Mouse (Mus musculus) CD8-positive naive resting alpha-beta T cell, adult 2 months (primary cell): Measurements from ENCODE around the gene Nomo1.
A peak's percentile ranks its signal among the peaks of the same experiment; 100 is the strongest.

Experiments
- DNase-seq, 2 experiments: peaks; one replicate each; pipeline ENCODE4 v3.0.0; 2022; ENCODE audit warnings: low read depth in 2 of 2, low spot score in 2 of 2

Gene Nomo1

GRCm38 (mm10) chr7:46044106-46044505 is 10.6 kb downstream of the Nomo1 start:
- no peak for DNase-seq

- no peak for DNase-seq
Observed at GRCm38 (mm10) chr7:46045882-46046281, 12.4 kb downstream of the Nomo1 start.

DNA sequence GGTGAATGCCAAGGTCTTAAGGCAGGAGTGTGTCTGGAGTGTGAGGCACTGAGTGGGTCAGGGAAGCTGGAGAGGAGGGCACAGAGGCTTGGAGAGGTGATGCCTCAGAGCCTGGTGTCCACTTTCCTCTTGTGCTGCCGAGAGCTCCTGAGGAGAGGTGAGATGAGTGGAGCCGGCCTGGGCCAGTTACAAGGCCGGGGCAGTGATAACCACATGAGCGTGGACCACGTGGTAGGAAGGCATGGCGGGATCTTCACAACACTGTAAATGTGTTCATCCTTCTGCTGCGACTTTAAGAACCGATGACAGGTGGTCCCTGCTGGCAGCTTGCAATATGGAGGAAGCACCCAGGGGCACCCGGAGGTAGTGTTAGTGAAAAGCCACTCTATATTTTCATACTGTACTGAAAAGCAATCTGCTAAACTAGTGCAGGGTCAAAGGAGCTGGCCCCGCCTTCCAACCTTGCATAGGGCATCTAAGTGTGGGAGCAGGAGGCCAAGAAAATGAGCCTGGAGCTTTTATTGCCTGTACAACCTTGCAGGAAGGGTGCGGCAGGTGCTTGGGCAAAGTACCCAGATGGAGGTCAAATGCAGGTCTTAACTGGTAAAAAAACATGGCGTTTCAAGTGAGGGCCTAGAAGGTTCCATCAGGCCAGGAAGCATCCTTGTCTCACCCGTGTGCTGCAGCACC is 14.5 kb downstream of the Nomo1 start:
- DNase-seq, result no peak

DNA sequence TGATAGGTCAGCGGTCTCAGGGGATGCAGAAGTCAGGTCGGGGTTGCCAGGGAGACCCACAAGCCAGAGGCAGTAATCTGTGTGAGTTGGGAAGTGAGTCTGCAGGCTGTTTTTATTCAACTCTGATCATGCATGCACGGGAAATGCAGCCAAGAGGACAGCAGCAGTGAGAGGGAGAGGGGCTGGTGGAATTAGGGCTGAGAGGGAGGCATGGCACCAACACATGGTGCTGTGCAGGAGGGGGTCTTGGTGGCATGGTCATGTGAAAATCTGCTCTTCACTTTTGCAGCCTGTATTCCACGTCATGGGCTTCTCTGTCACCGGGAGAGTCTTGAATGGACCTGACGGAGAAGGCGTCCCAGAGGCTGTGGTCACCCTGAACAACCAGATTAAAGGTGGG is 16.5 kb downstream of the Nomo1 start:
- DNase-seq, result no peak

DNA sequence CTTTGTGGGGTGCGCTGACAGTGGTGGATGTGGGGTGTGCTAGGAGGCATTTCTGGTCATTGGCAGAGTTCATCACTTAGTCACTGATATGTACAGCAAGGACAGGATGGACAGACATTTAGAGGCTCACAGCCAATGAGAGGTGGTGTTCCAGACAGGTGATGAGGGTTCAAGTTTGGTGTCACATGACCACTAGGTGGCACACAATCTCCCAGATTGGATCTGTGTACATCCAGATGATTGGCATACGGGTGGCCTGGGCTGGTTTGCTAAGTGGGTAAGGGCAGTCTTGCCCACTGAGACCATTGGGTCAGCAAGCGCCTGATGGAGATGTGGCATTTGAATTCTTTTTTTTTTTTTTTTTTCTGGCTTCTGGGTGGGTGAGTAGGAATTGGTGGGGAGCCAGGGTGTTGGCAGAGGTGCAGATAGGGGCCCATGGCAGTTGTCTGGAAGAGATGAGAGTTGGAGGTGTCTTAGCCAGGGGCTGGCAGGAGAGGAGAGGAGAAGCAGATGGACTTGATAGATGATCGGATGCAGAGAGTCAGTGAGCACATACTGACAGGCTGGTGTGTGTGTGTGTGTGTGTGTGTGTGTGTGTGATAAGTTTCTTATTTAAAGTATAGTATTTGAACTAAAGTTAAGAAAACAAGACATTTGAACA is 18.8 kb downstream of the Nomo1 start:
- no peak for DNase-seq

DNA sequence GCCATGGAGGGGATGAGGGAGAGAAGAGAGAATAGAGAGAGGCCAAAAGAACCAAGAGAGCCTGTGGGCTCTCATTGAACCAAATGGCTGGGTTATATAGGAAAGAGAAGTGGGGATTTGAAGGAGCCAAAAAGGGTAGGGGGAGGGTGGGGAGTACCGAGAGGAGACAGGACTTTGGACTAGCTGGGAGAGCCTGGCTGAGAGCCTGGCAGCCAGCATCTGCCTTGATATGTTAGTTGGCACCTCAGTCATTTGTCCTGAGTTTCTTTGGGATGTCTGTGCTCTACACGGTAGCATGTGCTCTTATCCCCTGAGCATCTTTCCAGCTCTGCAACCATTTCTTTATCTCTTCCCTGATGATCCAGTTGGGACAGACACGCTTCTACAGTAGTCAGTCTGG is 20.1 kb downstream of the Nomo1 start:
- DNase-seq, result no peak

- DNase-seq, result peak; percentile 3 to 12
Observed at GRCm38 (mm10) chr7:46058882-46059281, 25.4 kb downstream of the Nomo1 start.

DNA sequence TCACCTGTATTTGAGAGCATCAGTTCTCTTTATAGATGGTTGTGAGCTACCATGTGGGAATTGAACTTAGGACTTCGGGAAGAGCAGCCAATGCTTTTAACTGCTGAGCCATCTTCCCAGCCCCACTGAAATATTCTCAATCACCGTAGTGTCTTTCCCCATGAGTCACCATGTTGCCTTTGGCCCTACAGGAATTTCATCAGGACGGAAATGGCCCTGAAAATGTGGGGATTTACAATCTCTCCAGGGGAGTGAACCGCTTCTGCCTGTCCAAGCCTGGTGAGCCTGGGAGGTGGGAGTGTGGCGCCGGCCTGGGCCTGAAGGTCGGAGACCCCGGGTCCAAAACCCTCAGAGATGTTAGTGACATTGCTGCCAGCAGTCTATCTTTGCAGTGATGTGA is 27.2 kb downstream of the Nomo1 start:
- DNase-seq, result no peak

DNA sequence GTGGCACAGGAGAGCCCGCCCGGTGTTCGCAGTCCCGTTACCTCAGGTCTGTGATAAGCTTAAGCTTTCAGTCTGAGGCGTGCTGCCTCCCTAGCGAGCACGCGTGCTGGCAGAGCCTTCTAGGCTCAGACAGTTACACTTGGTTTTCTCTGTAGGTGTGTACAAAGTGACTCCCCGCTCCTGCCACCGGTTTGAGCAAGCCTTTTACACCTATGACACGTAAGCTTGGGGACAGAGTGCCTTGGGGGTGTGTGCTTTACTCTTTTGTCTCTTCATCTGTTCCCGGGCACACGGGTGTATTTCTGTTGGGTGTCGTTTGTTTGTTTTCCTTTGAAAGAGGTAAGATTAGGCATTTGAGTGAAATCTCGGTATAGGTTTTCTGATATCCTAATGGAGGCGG is 28.1 kb downstream of the Nomo1 start:
- DNase-seq, result no peak

DNA sequence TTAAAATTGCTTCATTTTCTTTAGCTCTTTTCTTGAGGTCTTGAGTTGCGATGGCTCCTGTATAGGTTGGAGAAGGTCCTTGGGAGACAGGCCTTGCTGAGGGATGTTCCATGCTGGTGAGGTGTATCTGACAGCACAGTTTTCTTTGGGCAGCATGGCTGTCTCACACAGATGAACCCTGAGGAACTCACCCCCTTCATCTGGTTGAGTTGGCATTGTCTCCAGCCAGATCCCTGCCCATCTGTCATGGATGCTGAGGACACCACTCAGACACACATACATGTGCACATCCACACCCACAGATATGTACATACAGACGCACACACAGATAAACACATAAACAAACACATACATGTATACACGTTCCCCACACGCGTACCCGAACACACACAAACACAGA is 29.8 kb downstream of the Nomo1 start:
- no peak for DNase-seq

DNA sequence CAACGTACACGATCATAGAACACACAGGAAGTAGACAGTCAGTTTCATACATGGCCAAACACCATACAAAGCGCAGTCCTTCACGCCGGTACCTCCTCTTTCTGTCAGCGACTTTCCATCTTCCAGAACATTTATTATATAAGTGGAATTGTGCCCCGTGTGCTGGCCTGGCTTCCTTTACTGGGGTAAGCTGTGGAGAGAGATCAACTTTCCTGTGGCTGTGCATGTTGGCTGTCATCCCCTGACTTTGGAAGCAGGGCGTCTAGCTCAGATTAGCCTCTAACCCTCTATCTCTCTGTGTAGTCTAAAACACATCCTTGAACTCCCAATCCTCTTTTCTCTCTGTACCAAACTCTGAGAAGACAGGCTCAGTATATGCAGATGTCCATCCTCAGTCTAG is 35.3 kb downstream of the Nomo1 start:
- no peak for DNase-seq

DNA sequence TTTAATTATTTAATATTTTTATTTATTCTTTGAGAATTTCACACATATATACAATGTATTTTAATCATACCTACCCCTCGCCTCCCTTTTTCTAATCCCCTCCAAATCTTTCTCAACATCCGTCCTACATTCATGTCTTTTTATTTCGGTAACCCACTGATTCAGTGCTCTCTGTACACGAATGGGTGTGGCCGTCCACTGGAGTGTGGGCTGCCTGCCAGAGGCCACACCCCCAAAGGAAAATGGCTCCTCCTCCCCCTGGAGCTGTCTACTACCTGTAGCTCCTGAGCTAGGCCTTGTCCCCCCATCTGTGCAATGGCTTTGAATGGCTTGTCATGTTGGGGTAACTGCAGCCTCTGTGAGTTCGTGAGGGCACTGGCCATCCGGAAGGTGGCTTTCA is 43.3 kb downstream of the Nomo1 start:
- DNase-seq, result no peak

DNA sequence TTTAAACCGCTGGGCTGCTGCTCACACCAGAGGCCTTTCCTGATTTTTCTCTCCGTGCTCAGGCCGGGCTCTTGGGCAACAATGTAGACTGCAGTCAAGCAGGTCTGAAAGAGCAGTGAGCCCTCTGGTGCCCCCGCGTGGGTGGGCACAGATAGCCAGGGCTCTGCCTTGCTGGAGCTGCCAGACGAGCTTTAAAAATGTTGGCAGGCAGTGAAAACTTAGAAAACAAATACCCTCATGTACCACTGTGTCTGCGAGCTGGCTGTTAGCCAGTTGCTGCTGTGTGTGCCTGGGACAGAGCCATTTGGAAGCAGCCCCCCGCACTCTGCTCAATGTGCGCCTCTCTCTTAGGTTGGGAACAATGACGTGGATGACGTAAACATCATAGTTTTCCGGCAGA is 44.2 kb downstream of the Nomo1 start:
- no peak for DNase-seq

GRCm38 (mm10) chr7:46084024-46084423 is 50.5 kb downstream of the Nomo1 start:
- no peak for DNase-seq

- DNase-seq, result no peak
Observed at GRCm38 (mm10) chr7:46084839-46085513, 51.5 kb downstream of the Nomo1 start.

GRCm38 (mm10) chr7:46086378-46086777 is 52.9 kb downstream of the Nomo1 start:
- DNase-seq, result no peak

DNA sequence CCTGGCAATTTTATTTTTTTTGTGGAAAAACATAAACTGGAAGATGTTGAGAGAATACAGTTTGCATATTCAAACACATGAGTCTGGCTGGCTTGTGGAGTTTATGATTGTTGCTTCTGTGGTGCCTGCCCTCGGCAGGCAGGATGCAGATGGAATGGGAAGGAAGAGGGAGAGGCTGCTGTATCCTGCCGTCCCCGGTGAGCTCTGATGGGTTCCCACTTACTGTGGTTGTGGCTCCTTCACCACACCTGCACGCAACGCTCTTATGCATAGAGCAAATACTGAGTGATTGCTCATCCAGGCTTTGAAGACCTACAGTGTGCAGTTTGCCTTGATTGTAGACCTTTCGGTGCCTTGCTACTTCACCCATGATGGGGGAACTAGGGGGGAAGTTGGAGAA is 54.7 kb downstream of the Nomo1 start:
- no peak for DNase-seq

DNA sequence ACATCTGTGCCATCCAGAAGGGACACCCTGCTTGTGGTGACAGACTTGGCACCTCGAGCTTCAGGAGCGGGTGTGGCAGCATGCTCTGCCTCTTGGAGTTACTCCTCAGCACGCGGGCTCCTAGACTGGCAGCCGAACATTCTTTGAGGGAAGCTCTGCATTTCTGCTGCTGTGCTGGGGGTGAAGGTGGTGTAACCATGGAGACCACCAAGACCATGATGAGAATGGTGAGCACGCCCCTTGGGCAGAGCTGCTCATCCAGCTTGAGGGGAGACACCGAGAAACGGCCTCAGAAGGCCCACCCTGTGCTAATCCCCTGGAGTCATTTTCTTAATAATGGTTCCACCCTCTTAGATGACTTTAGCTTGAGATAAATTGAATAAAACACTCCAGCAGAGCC is 59.3 kb downstream of the Nomo1 start:
- no peak for DNase-seq

GRCm38 (mm10) chr7:46096136-46096535 is 62.6 kb downstream of the Nomo1 start:
- DNase-seq, result peak; percentile 39 to 56

DNA sequence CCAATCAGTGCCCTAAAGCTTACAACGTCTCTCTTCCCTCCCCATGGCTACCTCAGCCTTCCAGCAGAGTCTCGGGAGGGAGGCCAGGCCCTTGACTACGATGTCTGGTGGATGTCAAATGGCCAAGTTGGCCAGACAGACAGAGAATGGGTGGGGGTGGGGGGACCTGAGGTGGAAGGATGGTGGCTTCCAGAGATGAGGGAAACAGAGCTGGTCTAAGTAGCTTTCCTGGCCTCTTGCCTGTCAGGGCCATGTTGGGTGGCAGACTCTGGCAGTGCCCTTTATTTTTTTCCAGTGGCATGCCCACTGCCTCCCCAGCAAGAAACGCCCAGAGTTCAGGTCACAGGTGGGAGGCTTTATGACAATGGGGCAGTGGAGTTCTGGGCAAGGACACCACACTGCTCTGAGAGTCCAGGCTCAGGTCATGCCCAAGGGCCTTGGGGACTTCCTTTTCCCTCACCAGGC is 63.9 kb downstream of the Nomo1 start:
- DNase-seq, result no peak

- no peak for DNase-seq
Observed at GRCm38 (mm10) chr7:46098221-46098918, 64.9 kb downstream of the Nomo1 start.

DNA sequence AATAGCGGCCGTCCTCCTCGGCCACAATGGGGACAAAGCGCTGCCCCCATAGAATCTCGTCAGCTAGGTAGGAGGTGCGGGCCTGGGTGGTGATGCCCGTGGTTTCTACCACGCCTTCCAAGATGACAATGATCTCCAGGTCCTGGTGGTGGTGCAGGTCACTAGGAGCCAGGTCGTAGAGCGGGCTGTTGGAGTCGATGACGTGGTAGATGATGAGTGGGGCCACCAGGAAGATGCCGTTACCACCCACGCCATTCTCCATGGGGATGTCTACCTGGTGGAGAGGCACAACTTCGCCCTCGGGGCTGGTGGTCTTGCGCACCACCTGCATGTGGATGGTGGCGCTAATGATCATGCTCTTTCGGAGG is 65.4 kb downstream of the Nomo1 start:
- no peak for DNase-seq
